Mouse (Mus musculus): ENCODE results near the gene Rbm20. TPM values are rescaled to one million over a fixed set of nuclear protein-coding genes. Genes with fewer than 3 reads are reported as not detected.

The Rbm20 gene
- 1.6 TPM for polyA plus RNA-seq (2014; fragmentation: Illumina TruSeq; extraction: RNeasy Lipid Tissue Mini Kit (QIAGEN cat#74804); ENCODE audit: insufficient read depth, low read depth, low replicate concordance)

GRCm38 (mm10) chr19:53676718-53677634 is at the start of gene Rbm20:
Gene Rbm20, plus strand, starts transcription at chr19:53677306.

GRCm38 (mm10) chr19:53892061-53892460 is 215.0 kb downstream of the Rbm20 start, which contains the start of gene Pdcd4:
Gene Pdcd4, plus strand, starts transcription at chr19:53892231.

Other genes starting within 250 kb of the Rbm20 start
- gene Dusp5, start 148.2 kb upstream of the Rbm20 start, polyA plus RNA-seq (2014; fragmentation: Illumina TruSeq; extraction: RNeasy Lipid Tissue Mini Kit (QIAGEN cat#74804); ENCODE audit: insufficient read depth, low read depth, low replicate concordance): 5.9 TPM
- 4.5 TPM for gene Nutf2-ps1, start 88.2 kb upstream of the Rbm20 start, polyA plus RNA-seq (2014; fragmentation: Illumina TruSeq; extraction: RNeasy Lipid Tissue Mini Kit (QIAGEN cat#74804); ENCODE audit: insufficient read depth, low read depth, low replicate concordance)
- gene Smc3, start 76.9 kb upstream of the Rbm20 start, polyA plus RNA-seq (2014; fragmentation: Illumina TruSeq; extraction: RNeasy Lipid Tissue Mini Kit (QIAGEN cat#74804); ENCODE audit: insufficient read depth, low read depth, low replicate concordance): 17.9 TPM
- 23.0 TPM for gene Pdcd4, start 214.9 kb downstream of the Rbm20 start, polyA plus RNA-seq (2014; fragmentation: Illumina TruSeq; extraction: RNeasy Lipid Tissue Mini Kit (QIAGEN cat#74804); ENCODE audit: insufficient read depth, low read depth, low replicate concordance)